Mouse (Mus musculus): ENCODE results near the gene Kdm5c.
"Not testable (repeated sequence)": the region's sequence is repeated elsewhere in the genome, so short reads cannot be mapped to it uniquely, and the experiment has no call there.

Kdm5c gene

GRCm38 (mm10) chrX:152232781-152233763 is at the start of gene Kdm5c:
TSS of gene Kdm5c (plus strand) at chrX:152233020.
- peak; percentile 94 for DNase-seq (ENCODE audit: low spot score)

GRCm38 (mm10) chrX:152187151-152187550 is 45.7 kb upstream of the Kdm5c start:
- DNase-seq (ENCODE audit: low spot score) = no peak

GRCm38 (mm10) chrX:152191266-152191665 is 41.6 kb upstream of the Kdm5c start:
- DNase-seq (ENCODE audit: low spot score) = no peak

GRCm38 (mm10) chrX:152197814-152198648 is 34.8 kb upstream of the Kdm5c start:
- no peak for DNase-seq (ENCODE audit: low spot score)

- no peak for DNase-seq (ENCODE audit: low spot score)
These were observed 30.9 kb upstream of the Kdm5c start for GRCm38 (mm10) chrX:152201737-152202421.

- DNase-seq (ENCODE audit: low spot score) = no peak
These were observed 30.3 kb upstream of the Kdm5c start for GRCm38 (mm10) chrX:152202422-152203103.

GRCm38 (mm10) chrX:152203247-152203646 is 29.6 kb upstream of the Kdm5c start:
- no peak for DNase-seq (ENCODE audit: low spot score)

- no peak for DNase-seq (ENCODE audit: low spot score)
These were observed 27.3 kb upstream of the Kdm5c start for GRCm38 (mm10) chrX:152205486-152205885.

GRCm38 (mm10) chrX:152214703-152215102 is 18.1 kb upstream of the Kdm5c start:
- no peak for DNase-seq (ENCODE audit: low spot score)

GRCm38 (mm10) chrX:152218529-152218928 is 14.3 kb upstream of the Kdm5c start:
- DNase-seq (ENCODE audit: low spot score) = no peak

- no peak for DNase-seq (ENCODE audit: low spot score)
These were observed 11.1 kb upstream of the Kdm5c start for GRCm38 (mm10) chrX:152221721-152222120.

- no peak for DNase-seq (ENCODE audit: low spot score)
These were observed 10.6 kb upstream of the Kdm5c start for GRCm38 (mm10) chrX:152222226-152222625.

GRCm38 (mm10) chrX:152223313-152223712 is 9.5 kb upstream of the Kdm5c start:
- no peak for DNase-seq (ENCODE audit: low spot score)

GRCm38 (mm10) chrX:152224280-152224679 is 8.5 kb upstream of the Kdm5c start:
- DNase-seq (ENCODE audit: low spot score) = no peak

- no peak for DNase-seq (ENCODE audit: low spot score)
These were observed 1.3 kb downstream of the Kdm5c start for GRCm38 (mm10) chrX:152234125-152234524.

GRCm38 (mm10) chrX:152235758-152236157 is 2.9 kb downstream of the Kdm5c start:
- DNase-seq (ENCODE audit: low spot score) = no peak

- DNase-seq (ENCODE audit: low spot score) = not testable (repeated sequence)
These were observed 10.3 kb downstream of the Kdm5c start for GRCm38 (mm10) chrX:152243140-152243539.

GRCm38 (mm10) chrX:152244492-152245189 is 11.8 kb downstream of the Kdm5c start:
- no peak for DNase-seq (ENCODE audit: low spot score)

- no peak for DNase-seq (ENCODE audit: low spot score)
These were observed 38.4 kb downstream of the Kdm5c start for GRCm38 (mm10) chrX:152271189-152271588.

- no peak for DNase-seq (ENCODE audit: low spot score)
These were observed 46.6 kb downstream of the Kdm5c start for GRCm38 (mm10) chrX:152279384-152279783.

GRCm38 (mm10) chrX:152284746-152285145 is 51.9 kb downstream of the Kdm5c start:
- DNase-seq (ENCODE audit: low spot score) = no peak
